Mouse (Mus musculus): ENCODE measurements around the gene Chic2.

- TF ChIP-seq CTCF (IDR thresholded peaks at IDR 0.05; ENCODE audit: control insufficient read depth, insufficient read depth, low read length) (no peak), POLR2A (IDR thresholded peaks at IDR 0.05; ENCODE audit: borderline replicate concordance, control insufficient read depth, low read depth, low read length) (no peak)
These were observed 28.0 kb upstream of the Chic2 start for GRCm38 (mm10) chr5:75072532-75072931.

All from bone marrow, adult 2 months (tissue).